Mouse (Mus musculus) testis, postnatal 10 days (tissue): Measurements from ENCODE around the gene Uqcc1.
"Not testable (repeated sequence)": the region's sequence is repeated elsewhere in the genome, so short reads cannot be mapped to it uniquely, and the experiment has no call there.

Experiments used
- DNase-seq: peaks from one replicate; pipeline ENCODE4 v3.0.0; 2021; ENCODE audit warnings: low spot score

The Uqcc1 gene

DNA sequence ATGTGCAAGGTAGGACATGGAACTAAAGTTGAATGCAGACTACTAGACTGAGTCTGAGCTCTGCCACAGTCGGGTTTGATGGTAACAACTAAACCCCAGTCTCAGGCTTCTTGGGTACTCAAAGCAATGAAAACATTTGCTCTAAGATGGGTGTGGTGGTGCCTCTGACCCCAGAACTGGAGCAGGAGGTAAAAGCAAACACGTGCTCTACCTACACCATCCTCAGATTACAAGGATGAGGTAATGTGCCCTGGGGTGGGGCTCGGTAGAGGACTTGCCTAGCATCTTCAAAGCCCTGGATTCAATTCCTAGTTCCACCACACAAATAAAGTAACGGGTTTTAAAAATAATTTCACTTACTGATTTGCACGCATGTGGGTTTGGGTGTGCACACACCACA lies 77.6 kb downstream of the Uqcc1 start:
- DNase-seq = no peak

GRCm38 (mm10) chr2:155850120-155850519 lies 80.0 kb downstream of the Uqcc1 start:
- DNase-seq = no peak

DNA sequence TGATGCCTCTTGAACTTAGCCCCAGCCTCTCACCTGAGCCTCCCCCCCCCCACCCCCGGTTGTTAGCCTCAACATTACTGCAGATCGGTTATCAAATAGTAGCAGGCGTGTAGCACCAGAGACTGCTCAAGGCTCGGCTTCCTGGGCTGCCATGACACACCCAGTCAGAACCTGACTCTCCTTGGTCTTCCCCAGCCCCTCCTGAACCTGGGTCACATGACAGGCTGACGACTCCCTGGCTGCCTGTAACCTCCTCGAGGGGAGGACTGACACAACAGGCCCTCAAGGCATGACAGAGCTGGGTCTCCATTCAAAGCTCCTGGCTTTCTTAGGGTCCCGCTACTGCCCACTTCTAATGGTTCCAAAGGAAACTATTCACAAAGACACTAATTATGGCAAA lies 80.6 kb downstream of the Uqcc1 start:
- DNase-seq = no peak

GRCm38 (mm10) chr2:155848291-155848690 lies 81.8 kb downstream of the Uqcc1 start:
- DNase-seq = peak; percentile 89

- no peak for DNase-seq
Measured at GRCm38 (mm10) chr2:155846930-155847329, 83.2 kb downstream of the Uqcc1 start.

DNA sequence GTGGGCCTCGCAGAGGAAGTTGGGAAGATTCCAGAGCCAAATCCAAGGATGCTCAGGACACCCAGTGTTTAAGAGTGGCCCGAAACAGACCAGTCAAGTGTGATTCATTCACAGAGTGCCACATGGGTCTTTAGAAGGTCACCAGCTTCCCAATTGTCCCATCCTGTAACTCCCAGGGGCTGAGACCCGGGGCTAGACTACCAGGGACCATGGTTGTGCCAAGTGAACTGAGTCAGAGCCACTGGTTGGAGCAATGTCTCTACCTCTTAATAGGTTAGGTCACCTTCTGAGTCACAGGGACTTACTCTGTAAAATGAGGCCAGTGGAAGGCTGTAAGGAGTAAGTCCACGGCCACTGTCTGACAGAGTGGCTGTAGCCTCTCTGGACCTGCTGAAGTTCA lies 91.1 kb downstream of the Uqcc1 start:
- DNase-seq = no peak

GRCm38 (mm10) chr2:155837961-155838360 lies 92.1 kb downstream of the Uqcc1 start:
- DNase-seq = no peak

GRCm38 (mm10) chr2:155834732-155835131 lies 95.4 kb downstream of the Uqcc1 start, which contains the start of gene Fam83c:
Gene Fam83c, minus strand, starts transcription at chr2:155834854.
- no peak for DNase-seq

DNA sequence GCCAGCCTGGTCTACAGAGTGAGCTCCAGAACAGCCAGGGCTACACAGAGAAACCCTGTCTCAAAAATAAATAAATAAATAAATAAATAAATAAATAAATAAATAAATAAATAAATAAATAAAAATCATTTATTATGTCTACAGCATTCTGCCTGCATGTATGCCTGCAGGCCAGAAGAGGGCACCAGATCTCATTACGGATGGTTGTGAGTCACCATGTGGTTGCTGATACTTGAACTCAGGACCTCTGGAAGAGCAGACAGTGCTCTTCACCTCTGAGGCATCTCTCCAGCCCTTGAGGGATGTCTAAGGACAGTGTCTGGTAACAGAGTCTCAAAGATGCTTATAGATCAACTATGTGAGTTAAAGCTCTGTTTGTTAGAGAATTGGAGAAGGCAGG lies 98.0 kb downstream of the Uqcc1 start:
- DNase-seq = not testable (repeated sequence)

DNA sequence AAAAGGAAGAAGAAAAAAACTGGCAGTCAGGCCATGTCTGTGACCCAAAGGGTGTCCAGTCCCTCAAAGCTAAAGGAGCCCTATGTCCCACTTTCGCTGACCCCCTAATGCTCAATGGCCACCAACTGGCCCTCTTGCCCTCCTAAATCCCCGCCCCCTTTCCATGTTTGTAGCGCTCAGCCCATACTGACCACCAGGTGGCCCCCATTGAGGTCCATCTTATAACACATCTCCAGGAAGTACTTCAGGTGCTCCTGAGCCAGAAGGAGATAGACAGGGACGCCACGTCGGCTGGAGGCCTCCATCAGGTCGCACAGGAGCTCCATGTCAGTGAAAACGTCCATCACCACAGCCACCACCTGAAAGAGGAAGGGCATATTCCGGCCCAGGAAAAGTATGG lies 98.8 kb downstream of the Uqcc1 start:
- no peak for DNase-seq

DNA sequence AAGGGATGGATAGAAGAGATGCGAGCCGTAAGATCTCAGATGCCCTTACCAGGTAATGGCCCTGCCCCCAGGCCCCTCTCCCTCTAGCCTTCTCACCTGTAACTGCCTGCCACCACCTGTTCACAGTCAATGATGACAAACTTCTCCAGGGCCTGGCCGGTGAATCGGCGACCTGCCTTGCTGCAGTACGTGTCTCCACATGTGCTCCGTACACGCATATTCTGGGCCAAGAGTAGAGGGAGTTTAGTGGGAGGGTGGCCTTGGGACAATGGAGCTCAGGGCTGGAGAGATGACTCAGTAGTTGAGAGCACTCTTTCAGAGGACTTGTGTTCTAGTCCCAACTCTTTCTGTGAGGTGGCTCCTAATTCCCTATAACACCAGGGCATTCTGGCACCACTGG lies 99.3 kb downstream of the Uqcc1 start:
- no peak for DNase-seq

- peak; percentile 90 for DNase-seq
Measured at GRCm38 (mm10) chr2:155826630-155827424, 103.3 kb downstream of the Uqcc1 start, which contains the start of gene Eif6. Gene Eif6, minus strand, starts transcription at chr2:155826925.

- DNase-seq = no peak
Measured at GRCm38 (mm10) chr2:155825904-155826629, 104.0 kb downstream of the Uqcc1 start.

DNA sequence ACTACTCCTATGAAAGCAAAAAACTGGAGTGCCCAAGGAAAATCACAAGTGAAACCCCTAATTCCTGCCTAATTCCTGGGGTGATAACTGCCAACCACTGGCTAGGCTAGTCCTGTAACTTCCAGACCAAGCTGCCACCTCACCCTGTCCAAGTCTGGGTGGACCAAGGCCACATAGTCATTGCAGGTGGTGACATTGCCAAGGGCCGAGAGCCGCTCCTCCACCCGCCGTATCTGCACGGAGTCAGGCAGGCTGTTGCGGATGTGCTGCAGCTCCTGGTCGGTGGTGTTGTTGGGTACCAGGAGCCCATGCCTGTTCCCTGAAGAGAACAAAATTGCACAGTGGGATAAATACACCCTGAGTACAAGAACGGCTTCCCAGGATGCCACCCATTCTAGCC lies 106.4 kb downstream of the Uqcc1 start:
- DNase-seq = no peak

GRCm38 (mm10) chr2:155820779-155821178 lies 109.3 kb downstream of the Uqcc1 start:
- no peak for DNase-seq

DNA sequence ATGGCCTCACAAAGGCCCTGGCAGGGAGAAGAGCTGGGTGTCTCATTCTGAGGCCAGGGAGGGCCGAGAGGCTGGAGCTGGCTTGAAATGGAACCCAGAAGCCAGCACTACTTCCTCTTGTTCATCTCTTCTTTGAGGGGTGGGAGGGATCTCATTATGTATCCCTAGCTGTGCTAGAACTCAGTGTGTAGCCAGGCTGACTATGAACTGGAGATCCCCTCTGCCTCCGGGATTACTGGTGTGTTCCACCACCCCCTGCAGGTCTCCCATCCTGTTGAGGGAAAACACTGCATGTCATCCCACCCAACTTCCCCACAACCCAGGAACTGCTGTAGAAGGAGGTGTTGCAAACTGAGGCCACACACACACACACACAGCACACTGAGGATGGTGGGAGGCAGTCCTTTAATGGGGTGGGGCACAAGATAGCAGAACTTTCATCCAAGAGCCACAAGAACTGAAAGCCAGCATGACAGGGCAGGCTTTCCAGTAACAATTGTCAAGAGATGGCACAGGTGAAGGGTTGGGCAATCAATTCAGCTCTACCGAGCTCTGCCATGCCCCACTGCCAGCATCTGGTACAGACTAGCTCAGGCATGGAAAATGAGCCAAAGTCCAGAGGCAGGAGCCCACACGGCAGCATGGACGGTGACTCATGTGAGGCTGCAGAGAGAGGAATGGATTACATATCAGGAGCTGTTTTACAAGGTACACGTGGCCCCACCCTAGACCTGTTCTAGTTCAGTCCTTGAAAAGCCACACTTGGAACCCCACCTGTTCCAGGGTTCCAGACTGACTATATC lies 110.5 kb downstream of the Uqcc1 start:
- DNase-seq = no peak

DNA sequence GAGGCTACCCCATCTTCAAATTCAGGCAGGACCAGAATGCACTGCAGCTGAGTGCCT lies 110.9 kb downstream of the Uqcc1 start, which contains the start of gene BC029722:
Gene BC029722 (minus strand): TSS at position 35 of the 57 bp plus-strand sequence.
- no peak for DNase-seq

- peak; percentile 96 for DNase-seq
Measured at GRCm38 (mm10) chr2:155818596-155819391, 111.3 kb downstream of the Uqcc1 start.

GRCm38 (mm10) chr2:155817301-155818245 lies 112.5 kb downstream of the Uqcc1 start:
- peak; percentile 59 for DNase-seq

- no peak for DNase-seq
Measured at GRCm38 (mm10) chr2:155816179-155816578, 113.9 kb downstream of the Uqcc1 start.

DNA sequence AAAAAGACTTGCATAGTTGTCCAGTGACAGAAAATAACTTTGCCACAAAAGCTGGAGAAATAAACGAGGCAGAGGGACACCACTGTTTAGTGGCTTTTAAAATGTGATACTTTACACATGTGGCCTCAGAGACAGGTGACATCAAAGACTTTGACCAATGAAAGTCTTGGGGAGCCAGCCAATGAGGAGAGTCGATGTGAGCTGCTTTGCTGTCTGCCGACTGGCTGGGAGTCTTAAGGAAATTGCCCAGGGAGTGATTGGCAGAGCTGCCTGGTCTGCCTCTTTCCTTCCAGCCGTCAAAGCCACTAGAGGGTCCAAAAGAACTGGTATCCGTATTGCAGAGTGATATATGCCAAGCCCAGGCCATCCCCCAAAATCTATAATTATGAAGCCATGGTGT lies 115.3 kb downstream of the Uqcc1 start:
- DNase-seq = no peak
